8 mouse cellular contexts compared by ENCODE assay signal in genomic region chr5:150260054-150260386, GRCm38 (mm10).
A peak's percentile ranks its signal among the peaks of the same experiment; 100 is the strongest.
DNase-seq lines count a peak whose midpoint lies in the region; ATAC-seq and TF ChIP-seq lines count a peak whose summit lies in the region.

No protein-coding gene starts in this region.

- no peak for ATAC-seq in heart, embryonic 12.5 days (ENCODE audit: insufficient number of reproducible peaks, low FRiP score)
- peak; percentile 55 for ATAC-seq in hindbrain, embryonic 13.5 days (ENCODE audit: low FRiP score)

- no peak for DNase-seq in heart, postnatal 25 days (ENCODE audit: low spot score)
- no peak for DNase-seq in midbrain, embryonic 10.5 days (ENCODE audit: low spot score)
- no peak for DNase-seq in spleen, postnatal 14 days (ENCODE audit: low spot score in 2 of 2)
- DNase-seq in left cerebral cortex, postnatal 4 days = no peak
- DNase-seq in right cerebral cortex, postnatal 25 days = no peak

- TF ChIP-seq CTCF in ES-Bruce4 (IDR thresholded peaks at IDR 0.05; ENCODE audit: low read depth, low read length) = no peak

- no peaks in the 10 kb centered on the region for H3K27me3 ChIP-seq in heart, embryonic 12.5 days (replicated peaks)
- H3K27me3 ChIP-seq in ES-Bruce4 (ENCODE audit: control insufficient read depth, insufficient read depth, low read length, poor library complexity, severe bottlenecking) = no peaks in the 10 kb centered on the region
- H3K27me3 ChIP-seq in hindbrain, embryonic 13.5 days = no peaks in the 10 kb centered on the region
- H3K27me3 ChIP-seq in midbrain, embryonic 10.5 days (ENCODE audit: low read depth, poor library complexity, severe bottlenecking) = peaks cover 7% of the 10 kb centered on the region

- intact Hi-C loops in heart, postnatal 25 days (cut with DNase I) = no loop called here
- intact Hi-C loops in left cerebral cortex, postnatal 4 days (cut with DNase I) = loop anchor here (10.0 kb wide), 1 partner anchor 95 kb away; no protein-coding TSS in a partner anchor

- peak overlapping the region; percentile 69 for H3K27ac ChIP-seq in heart, embryonic 12.5 days (ENCODE audit: poor library complexity, severe bottlenecking)
- H3K27ac ChIP-seq in ES-Bruce4 (ENCODE audit: insufficient read depth, low read length) = no peak overlapping the region
- H3K27ac ChIP-seq in hindbrain, embryonic 13.5 days = peak overlapping the region; percentile 97
- H3K27ac ChIP-seq in midbrain, embryonic 10.5 days (replicated peaks) = peak overlapping the region; percentile 67

- peak overlapping the region; percentile 72 for H3K4me3 ChIP-seq in heart, embryonic 12.5 days
- H3K4me3 ChIP-seq in ES-Bruce4 (ENCODE audit: low read depth, low read length) = peak overlapping the region; percentile 22; the same call in 1 of the 2 replicates
- peak overlapping the region; percentile 54 for H3K4me3 ChIP-seq in hindbrain, embryonic 13.5 days
- H3K4me3 ChIP-seq in midbrain, embryonic 10.5 days = peak overlapping the region; percentile 59

- TF ChIP-seq POLR2A in ES-Bruce4 (IDR thresholded peaks at IDR 0.05; ENCODE audit: insufficient read depth, low read length) = no peak

- TF ChIP-seq EP300 in ES-Bruce4 (IDR thresholded peaks at IDR 0.05; ENCODE audit: insufficient read depth, low read depth, low read length) = no peak

- H3K9me3 ChIP-seq in heart, embryonic 12.5 days (replicated peaks) = no peaks in the 10 kb centered on the region
- H3K9me3 ChIP-seq in ES-Bruce4 (replicated peaks; ENCODE audit: control insufficient read depth, insufficient read depth, low read length, poor library complexity, severe bottlenecking) = no peaks in the 10 kb centered on the region
- H3K9me3 ChIP-seq in hindbrain, embryonic 13.5 days = no peaks in the 10 kb centered on the region
- H3K9me3 ChIP-seq in midbrain, embryonic 10.5 days (replicated peaks) = no peaks in the 10 kb centered on the region

- 28% methylated on average over 9 of the region's 9 CpGs for WGBS in heart, embryonic 12.5 days
- WGBS in hindbrain, embryonic 13.5 days = 21% methylated on average over 9 of the region's 9 CpGs
- 31% methylated on average over 9 of the region's 9 CpGs for WGBS in midbrain, embryonic 10.5 days

- H3K36me3 ChIP-seq in heart, embryonic 12.5 days = no peaks in the 10 kb centered on the region
- H3K36me3 ChIP-seq in ES-Bruce4 (ENCODE audit: control insufficient read depth, insufficient read depth, low read length, poor library complexity, severe bottlenecking) = no peaks in the 10 kb centered on the region
- H3K36me3 ChIP-seq in hindbrain, embryonic 13.5 days = no peaks in the 10 kb centered on the region
- no peaks in the 10 kb centered on the region for H3K36me3 ChIP-seq in midbrain, embryonic 10.5 days

- H3K4me2 ChIP-seq in heart, embryonic 12.5 days = peak overlapping the region; percentile 94
- peak overlapping the region; percentile 58 for H3K4me2 ChIP-seq in hindbrain, embryonic 13.5 days

- peak overlapping the region; percentile 74 for H3K9ac ChIP-seq in heart, embryonic 12.5 days
- H3K9ac ChIP-seq in ES-Bruce4 (ENCODE audit: low read depth, poor library complexity, severe bottlenecking) = no peak overlapping the region
- peak overlapping the region; percentile 86 for H3K9ac ChIP-seq in hindbrain, embryonic 13.5 days

- H3K4me1 ChIP-seq in heart, embryonic 12.5 days (replicated peaks) = peaks cover 44% of the 10 kb centered on the region
- no peaks in the 10 kb centered on the region for H3K4me1 ChIP-seq in ES-Bruce4 (ENCODE audit: control insufficient read depth, insufficient read depth, low read length)
- H3K4me1 ChIP-seq in hindbrain, embryonic 13.5 days (replicated peaks) = peaks cover 48% of the 10 kb centered on the region
- peaks cover 15% of the 10 kb centered on the region for H3K4me1 ChIP-seq in midbrain, embryonic 10.5 days

Comparison
In these comparisons a context has a peak if more than half of its experiments do, and no peak if none do; other contexts are left out.
1. H3K4me3 ChIP-seq: peak in every context shown above with its lines; median percentile 72 in heart, embryonic 12.5 days; 59 in midbrain, embryonic 10.5 days; 54 in hindbrain, embryonic 13.5 days; 22 in ES-Bruce4.